Mouse (Mus musculus): Measurements from ENCODE around the gene Mycbpap. TPM values are rescaled to one million over a fixed set of nuclear protein-coding genes. Genes with fewer than 3 reads are reported as not detected.

Gene Mycbpap
- polyA plus RNA-seq, 1 experiment from 2014 or later, result 3.8 TPM

GRCm38 (mm10) chr11:94473707-94474543 lies 47.6 kb downstream of the Mycbpap start, which contains the start of gene Cacna1g:
Cacna1g (minus strand) TSS chr11:94474198.
- H3K36me3 ChIP-seq, result no peaks in the 10 kb centered on the region
- ATAC-seq (ENCODE audit: low FRiP score), result peak; percentile 83
- H3K9ac ChIP-seq, result peak within 1 kb of the TSS; percentile 98
- H3K27ac ChIP-seq, result peak within 1 kb of the TSS; percentile 97
- under 1% methylated on average over 39 of the region's 71 CpGs for WGBS
- H3K4me1 ChIP-seq (replicated peaks), result peaks cover 68% of the 10 kb centered on the region
- H3K9me3 ChIP-seq, result no peaks in the 10 kb centered on the region
- H3K27me3 ChIP-seq, result peaks cover 32% of the 10 kb centered on the region
- H3K4me2 ChIP-seq, result peak within 1 kb of the TSS; percentile 94
- H3K4me3 ChIP-seq, result peak within 1 kb of the TSS; percentile 93

- peaks cover 26% of the 10 kb centered on the region for H3K27me3 ChIP-seq
- H3K4me2 ChIP-seq, result peak overlapping the region; percentile 94
- H3K36me3 ChIP-seq, result no peaks in the 10 kb centered on the region
- peak overlapping the region; percentile 97 for H3K27ac ChIP-seq
- peak overlapping the region; percentile 98 for H3K9ac ChIP-seq
- H3K4me3 ChIP-seq, result peak overlapping the region; percentile 93
- under 1% methylated on average over 50 of the region's 52 CpGs for WGBS
- peaks cover 77% of the 10 kb centered on the region for H3K4me1 ChIP-seq (replicated peaks)
- ATAC-seq (ENCODE audit: low FRiP score), result peak; percentile 15; the same call in 1 of the 2 replicates
- H3K9me3 ChIP-seq, result no peaks in the 10 kb centered on the region
Measured at GRCm38 (mm10) chr11:94472916-94473706, 48.4 kb downstream of the Mycbpap start.

DNA sequence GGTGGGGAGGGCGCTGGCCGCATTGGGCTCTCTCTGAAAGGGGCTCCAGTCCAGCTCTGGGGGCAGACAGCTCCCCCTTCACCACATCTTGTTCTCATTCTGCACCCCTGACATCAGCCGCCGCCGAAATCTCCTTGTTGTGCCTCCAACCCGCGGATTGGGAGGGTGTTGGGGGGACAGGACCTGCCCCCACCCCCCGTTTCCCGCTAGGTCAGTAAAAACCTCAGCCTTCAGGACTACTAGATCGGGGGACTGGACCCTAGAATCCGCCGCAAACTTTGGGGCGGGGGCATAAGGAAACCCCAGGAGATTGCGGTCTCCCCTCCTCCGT lies 49.0 kb downstream of the Mycbpap start:
- Histone ChIP-seq H3K36me3 (no peaks in the 10 kb centered on the region), H3K4me1 (replicated peaks) (peaks cover 82% of the 10 kb centered on the region), H3K9me3 (no peaks in the 10 kb centered on the region), H3K27me3 (peaks cover 23% of the 10 kb centered on the region), H3K9ac (peak overlapping the region; percentile 98), H3K4me2 (peak overlapping the region; percentile 94), H3K4me3 (peak overlapping the region; percentile 93), H3K27ac (peak overlapping the region; percentile 97)
- WGBS, result under 1% methylated on average over 15 of the region's 15 CpGs
- no peak for ATAC-seq (ENCODE audit: low FRiP score)

- Histone ChIP-seq H3K27ac (peak overlapping the region; percentile 97), H3K4me3 (peak overlapping the region; percentile 93), H3K9me3 (no peaks in the 10 kb centered on the region), H3K27me3 (peaks cover 17% of the 10 kb centered on the region), H3K9ac (peak overlapping the region; percentile 98), H3K4me2 (peak overlapping the region; percentile 94), H3K36me3 (no peaks in the 10 kb centered on the region), H3K4me1 (replicated peaks) (peaks cover 88% of the 10 kb centered on the region)
- 2% methylated on average over 17 of the region's 17 CpGs for WGBS
- no peak for ATAC-seq (ENCODE audit: low FRiP score)
Measured at GRCm38 (mm10) chr11:94471740-94472584, 49.6 kb downstream of the Mycbpap start.

- no peak for ATAC-seq (ENCODE audit: low FRiP score)
- Histone ChIP-seq H3K4me1 (replicated peaks) (peaks cover 93% of the 10 kb centered on the region), H3K27ac (peak overlapping the region; percentile 97), H3K36me3 (no peaks in the 10 kb centered on the region), H3K9me3 (no peaks in the 10 kb centered on the region), H3K4me3 (peak overlapping the region; percentile 93; the same call in 1 of the 2 replicates), H3K27me3 (peaks cover 7% of the 10 kb centered on the region; the same call in 1 of the 2 replicates), H3K9ac (peak overlapping the region; percentile 98; the same call in 1 of the 2 replicates), H3K4me2 (peak overlapping the region; percentile 94)
- 20% methylated on average over 7 of the region's 7 CpGs for WGBS
Measured at GRCm38 (mm10) chr11:94470391-94470790, 51.2 kb downstream of the Mycbpap start.

DNA sequence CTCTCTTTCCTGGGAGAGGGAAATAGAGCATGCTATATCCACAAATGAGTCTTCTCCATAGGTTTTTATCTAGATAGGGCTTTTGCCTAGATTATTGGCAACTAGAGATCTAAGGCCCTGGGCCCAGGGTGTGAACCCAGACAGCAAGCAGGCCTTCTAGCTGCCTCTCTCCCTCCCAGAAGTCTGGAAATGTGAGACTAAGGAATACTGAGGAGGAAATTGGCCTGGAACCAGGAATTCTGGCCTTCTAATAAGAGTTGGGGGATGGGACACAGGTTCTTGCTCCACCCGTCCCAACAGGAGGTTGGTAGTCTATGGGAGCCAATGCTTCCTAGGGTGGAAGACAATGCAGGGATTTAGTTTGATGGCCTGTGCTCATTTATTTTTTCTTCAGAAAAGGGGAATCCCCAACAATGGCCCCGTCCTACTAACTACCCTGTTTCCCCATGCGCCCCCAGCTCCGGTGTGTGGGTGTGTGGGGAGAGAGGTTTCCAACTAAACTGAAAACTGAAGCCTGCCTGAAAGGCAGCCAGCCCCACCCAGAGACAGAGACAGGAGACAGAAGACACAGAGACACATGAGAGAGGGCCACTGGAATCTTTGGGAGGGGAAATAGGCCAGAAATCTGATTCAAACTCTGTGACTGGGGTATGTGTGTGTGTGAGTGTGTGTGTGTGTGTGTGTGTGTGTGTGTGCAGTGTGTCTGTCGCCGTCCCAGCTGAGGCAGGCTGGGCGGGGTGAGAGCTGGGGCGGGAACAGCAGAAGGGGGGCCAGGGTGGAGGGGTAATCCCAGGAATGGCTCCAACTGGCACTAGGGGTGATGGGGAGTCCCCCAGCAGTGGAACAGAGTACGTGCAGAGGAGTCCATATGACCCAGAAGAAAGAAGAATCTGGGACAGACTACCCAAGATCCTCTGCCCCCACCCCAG lies 52.1 kb downstream of the Mycbpap start:
- 7% methylated on average over 7 of the region's 9 CpGs for WGBS
- no peak for ATAC-seq (ENCODE audit: low FRiP score)
- H3K4me1 ChIP-seq (replicated peaks), result peaks cover 93% of the 10 kb centered on the region
- H3K27ac ChIP-seq, result peak overlapping the region; percentile 97
- peak overlapping the region; percentile 94 for H3K4me2 ChIP-seq
- no peaks in the 10 kb centered on the region for H3K9me3 ChIP-seq
- no peaks in the 10 kb centered on the region for H3K27me3 ChIP-seq
- peak overlapping the region; percentile 9; the same call in 1 of the 2 replicates for H3K4me3 ChIP-seq
- H3K36me3 ChIP-seq, result no peaks in the 10 kb centered on the region
- H3K9ac ChIP-seq, result peak overlapping the region; percentile 63

GRCm38 (mm10) chr11:94468582-94469064 lies 52.9 kb downstream of the Mycbpap start:
- Histone ChIP-seq H3K4me1 (replicated peaks) (peaks cover 97% of the 10 kb centered on the region), H3K27ac (peak overlapping the region; percentile 97), H3K9ac (no peak overlapping the region), H3K9me3 (no peaks in the 10 kb centered on the region), H3K4me3 (0 out of 2 replicates have a peak overlapping the region, but pooled peaks have one; percentile 4), H3K36me3 (no peaks in the 10 kb centered on the region), H3K4me2 (peak overlapping the region; percentile 94), H3K27me3 (no peaks in the 10 kb centered on the region)
- peak; percentile 88 for ATAC-seq (ENCODE audit: low FRiP score)
- WGBS, result 13% methylated on average over 4 of the region's 4 CpGs

GRCm38 (mm10) chr11:94466333-94466855 lies 55.1 kb downstream of the Mycbpap start:
- WGBS, result 89% methylated on average over 17 of the region's 17 CpGs
- Histone ChIP-seq H3K27ac (peak overlapping the region; percentile 52; the same call in 1 of the 2 replicates), H3K36me3 (peaks cover 14% of the 10 kb centered on the region), H3K4me2 (no peak overlapping the region), H3K9ac (no peak overlapping the region), H3K27me3 (no peaks in the 10 kb centered on the region), H3K9me3 (no peaks in the 10 kb centered on the region), H3K4me3 (no peak overlapping the region), H3K4me1 (replicated peaks) (peaks cover 75% of the 10 kb centered on the region)
- no peak for ATAC-seq (ENCODE audit: low FRiP score)

DNA sequence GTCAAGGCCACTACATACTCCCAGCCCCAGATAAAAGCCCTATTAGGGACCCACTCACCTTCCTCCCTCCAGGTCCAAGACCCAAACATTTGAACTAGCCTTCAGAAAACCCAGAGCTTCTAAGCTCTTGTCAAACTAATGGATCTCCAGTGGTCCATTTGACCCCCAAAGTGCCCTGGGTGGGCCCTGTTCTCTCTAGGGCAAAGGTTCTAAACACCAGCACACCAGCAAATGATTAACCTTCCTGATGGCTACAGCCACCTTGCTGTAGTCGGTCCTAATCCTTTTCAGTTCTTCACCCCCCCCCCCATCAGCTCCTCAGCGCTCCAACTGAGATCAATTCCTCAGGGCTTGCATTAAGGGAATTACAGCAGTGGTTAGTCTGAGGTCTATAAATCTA lies 57.4 kb downstream of the Mycbpap start:
- H3K9ac ChIP-seq, result no peak overlapping the region; the same call in 1 of the 2 replicates
- H3K36me3 ChIP-seq, result peaks cover 36% of the 10 kb centered on the region
- H3K9me3 ChIP-seq, result no peaks in the 10 kb centered on the region
- H3K27ac ChIP-seq, result peak overlapping the region; percentile 58; the same call in 1 of the 2 replicates
- H3K27me3 ChIP-seq, result no peaks in the 10 kb centered on the region
- peaks cover 55% of the 10 kb centered on the region for H3K4me1 ChIP-seq (replicated peaks)
- 42% methylated on average over 2 of the region's 2 CpGs for WGBS
- ATAC-seq (ENCODE audit: low FRiP score), result no peak
- no peak overlapping the region for H3K4me2 ChIP-seq
- H3K4me3 ChIP-seq, result no peak overlapping the region

DNA sequence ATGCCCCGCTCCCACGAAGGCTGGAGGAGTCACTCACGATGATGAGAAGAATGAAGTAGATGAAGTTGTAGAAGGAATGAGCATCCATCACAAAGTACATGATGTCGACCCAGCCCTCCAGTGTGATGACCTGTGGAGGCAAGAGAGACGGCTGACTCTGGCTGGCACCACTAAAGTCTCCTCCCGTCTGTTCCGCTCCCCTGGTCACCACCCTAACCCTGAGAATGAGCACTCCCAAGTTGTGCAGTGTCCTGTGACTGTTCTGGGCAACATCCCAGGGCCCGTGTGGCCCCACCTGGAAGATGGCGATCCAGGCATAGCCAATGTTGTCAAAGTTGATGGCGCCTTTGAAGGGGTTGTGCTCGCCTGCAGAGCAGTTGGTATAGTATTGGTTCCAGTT lies 59.7 kb downstream of the Mycbpap start:
- Histone ChIP-seq H3K4me2 (no peak overlapping the region), H3K4me3 (no peak overlapping the region), H3K9me3 (no peaks in the 10 kb centered on the region), H3K36me3 (peaks cover 57% of the 10 kb centered on the region), H3K9ac (no peak overlapping the region), H3K27me3 (no peaks in the 10 kb centered on the region), H3K4me1 (replicated peaks) (peaks cover 42% of the 10 kb centered on the region), H3K27ac (no peak overlapping the region)
- 92% methylated on average over 11 of the region's 11 CpGs for WGBS
- ATAC-seq (ENCODE audit: low FRiP score), result no peak

Data from hindbrain, embryonic 13.5 days (tissue).